Mouse (Mus musculus) ES-Bruce4 (cell line): ENCODE measurements around the gene Nf1. TPM values are rescaled to one million over a fixed set of nuclear protein-coding genes. Genes with fewer than 3 reads are reported as not detected.

Experiments
- H3K27ac ChIP-seq: 2 replicates; pipeline ENCODE4 v1.5.1; 2012; ENCODE audit warnings: low read length, inconsistent platforms; ENCODE audit not compliant: insufficient read depth
- H3K27me3 ChIP-seq: 2 replicates; pipeline ENCODE4 v1.6.1; 2012; ENCODE audit warnings: mild to moderate bottlenecking, low read length, inconsistent platforms; ENCODE audit not compliant: control insufficient read depth, poor library complexity, insufficient read depth, severe bottlenecking
- H3K36me3 ChIP-seq: 2 replicates; pipeline ENCODE4 v1.6.1; 2012; ENCODE audit warnings: inconsistent platforms, mild to moderate bottlenecking, low read length, moderate library complexity; ENCODE audit not compliant: control insufficient read depth, poor library complexity, insufficient read depth, severe bottlenecking
- H3K4me1 ChIP-seq: one replicate; pipeline ENCODE4 v1.8.1; 2011; ENCODE audit warnings: low read length; ENCODE audit not compliant: control insufficient read depth, insufficient read depth
- H3K4me3 ChIP-seq: 2 replicates; pipeline ENCODE4 v1.5.1; 2011; ENCODE audit warnings: low read depth, mild to moderate bottlenecking, low read length
- H3K9ac ChIP-seq: 2 replicates; pipeline ENCODE4 v1.6.1; 2012; ENCODE audit warnings: low read depth, mild to moderate bottlenecking, inconsistent platforms; ENCODE audit not compliant: poor library complexity, severe bottlenecking
- H3K9me3 ChIP-seq: replicated peaks from 2 replicates; pipeline ENCODE4 v1.6.1; 2012; ENCODE audit warnings: mild to moderate bottlenecking, low read length, inconsistent platforms; ENCODE audit not compliant: control insufficient read depth, poor library complexity, insufficient read depth, severe bottlenecking
- CTCF ChIP-seq: IDR thresholded peaks from one replicate; pipeline ENCODE4 v1.8.1; 2011; ENCODE audit warnings: low read depth, low read length
- EP300 ChIP-seq: IDR thresholded peaks from 2 replicates; pipeline ENCODE4 v1.6.1; 2011; ENCODE audit warnings: low read depth, low read length; ENCODE audit not compliant: insufficient read depth
- POLR2A ChIP-seq: IDR thresholded peaks from one replicate; pipeline ENCODE4 v1.8.1; 2011; ENCODE audit warnings: low read length; ENCODE audit not compliant: insufficient read depth
- polyA plus RNA-seq: library from polyadenylated mRNA; stranded (reverse); fragments of >200 nt; gene quantifications from 2 replicates; pipeline ENCODE4 v1.2.4, GENCODE M21; 2011; ENCODE audit warnings: low read depth; ENCODE audit not compliant: missing spikeins, insufficient read depth, insufficient read length

Gene Nf1
- polyA plus RNA-seq, 1 experiment, result 39.6 TPM

DNA sequence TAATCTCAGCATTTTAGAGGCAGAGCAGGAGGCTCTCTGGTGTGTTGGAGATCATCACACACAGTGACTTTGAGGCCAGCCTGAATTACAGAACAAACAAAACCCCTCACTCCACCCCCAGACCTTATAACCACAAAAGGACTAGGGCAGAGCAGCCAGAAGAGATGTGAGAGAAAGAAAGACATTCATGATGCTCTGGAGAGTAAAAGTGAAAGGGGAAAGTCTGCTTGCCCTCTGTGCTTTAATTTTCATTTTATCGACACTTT, 184.8 kb downstream of the Nf1 start:
- TF ChIP-seq CTCF, result no peak
- no peak for TF ChIP-seq POLR2A
- no peak for TF ChIP-seq EP300
- Histone ChIP-seq H3K9me3 (no peaks in the 10 kb centered on the region), H3K9ac (no peak overlapping the region), H3K27me3 (no peaks in the 10 kb centered on the region), H3K4me1 (no peaks in the 10 kb centered on the region), H3K4me3 (no peak overlapping the region), H3K36me3 (no peaks in the 10 kb centered on the region), H3K27ac (no peak overlapping the region)

- TF ChIP-seq CTCF, result no peak
- TF ChIP-seq EP300, result no peak
- no peak for TF ChIP-seq POLR2A
- Histone ChIP-seq H3K4me3 (no peak overlapping the region), H3K27me3 (no peaks in the 10 kb centered on the region), H3K9me3 (no peaks in the 10 kb centered on the region), H3K27ac (no peak overlapping the region), H3K9ac (no peak overlapping the region), H3K4me1 (no peaks in the 10 kb centered on the region), H3K36me3 (no peaks in the 10 kb centered on the region)
Measured at GRCm38 (mm10) chr11:79526549-79526948, 187.1 kb downstream of the Nf1 start.

- Histone ChIP-seq H3K27me3 (no peaks in the 10 kb centered on the region), H3K4me1 (no peaks in the 10 kb centered on the region), H3K9ac (no peak overlapping the region), H3K27ac (no peak overlapping the region), H3K4me3 (no peak overlapping the region), H3K9me3 (no peaks in the 10 kb centered on the region), H3K36me3 (no peaks in the 10 kb centered on the region)
- TF ChIP-seq POLR2A (no peak), EP300 (no peak), CTCF (no peak)
Measured at GRCm38 (mm10) chr11:79527015-79527738, 187.7 kb downstream of the Nf1 start.

- TF ChIP-seq CTCF (no peak), POLR2A (no peak), EP300 (no peak)
- no peaks in the 10 kb centered on the region for H3K9me3 ChIP-seq
- H3K9ac ChIP-seq, result no peak overlapping the region
- no peaks in the 10 kb centered on the region for H3K4me1 ChIP-seq
- no peak overlapping the region for H3K27ac ChIP-seq
- no peak overlapping the region for H3K4me3 ChIP-seq
- H3K27me3 ChIP-seq, result no peaks in the 10 kb centered on the region
- no peaks in the 10 kb centered on the region for H3K36me3 ChIP-seq
Measured at GRCm38 (mm10) chr11:79527739-79528384, 188.4 kb downstream of the Nf1 start.

GRCm38 (mm10) chr11:79528601-79529000, 189.1 kb downstream of the Nf1 start:
- Histone ChIP-seq H3K9ac (no peak overlapping the region), H3K9me3 (no peaks in the 10 kb centered on the region), H3K27ac (no peak overlapping the region), H3K27me3 (no peaks in the 10 kb centered on the region), H3K4me1 (no peaks in the 10 kb centered on the region), H3K36me3 (no peaks in the 10 kb centered on the region), H3K4me3 (no peak overlapping the region)
- TF ChIP-seq EP300, result no peak
- no peak for TF ChIP-seq CTCF
- TF ChIP-seq POLR2A, result no peak

GRCm38 (mm10) chr11:79529226-79529625, 189.7 kb downstream of the Nf1 start:
- Histone ChIP-seq H3K27me3 (no peaks in the 10 kb centered on the region), H3K4me1 (no peaks in the 10 kb centered on the region), H3K9ac (no peak overlapping the region), H3K27ac (no peak overlapping the region), H3K36me3 (no peaks in the 10 kb centered on the region), H3K9me3 (no peaks in the 10 kb centered on the region), H3K4me3 (no peak overlapping the region)
- no peak for TF ChIP-seq CTCF
